Mouse (Mus musculus) heart, embryonic 12.5 days (tissue): ENCODE measurements around the gene Iqgap1. TPM values are rescaled to one million over a fixed set of nuclear protein-coding genes. Genes with fewer than 3 reads are reported as not detected.
A peak's percentile ranks its signal among the peaks of the same experiment; 100 is the strongest.

ENCODE experiments used
- ATAC-seq: fragments of 200-750 bp; cut with Nextera tagmentation; 2 replicates; pipeline ENCODE4 v1.8.0; 2017; ENCODE audit warnings: moderate TSS enrichment, moderate library complexity; ENCODE audit not compliant: insufficient number of reproducible peaks, low FRiP score
- H3K27ac ChIP-seq: fragments of 300-500 bp; sonication (generic); 2 replicates; pipeline ENCODE4 v1.5.1; 2016; ENCODE audit warnings: mild to moderate bottlenecking, moderate library complexity; ENCODE audit not compliant: poor library complexity, severe bottlenecking
- H3K27me3 ChIP-seq: fragments of 300-500 bp; sonication (generic); replicated peaks from 2 replicates; pipeline ENCODE4 v1.6.1; 2016; ENCODE audit warnings: mild to moderate bottlenecking, moderate library complexity
- H3K36me3 ChIP-seq: fragments of 300-500 bp; sonication (generic); 2 replicates; pipeline ENCODE4 v1.6.1; 2016; ENCODE audit warnings: mild to moderate bottlenecking, moderate library complexity
- H3K4me1 ChIP-seq: fragments of 300-500 bp; sonication (generic); replicated peaks from 2 replicates; pipeline ENCODE4 v1.6.1; 2016; ENCODE audit warnings: mild to moderate bottlenecking
- H3K4me2 ChIP-seq: fragments of 300-500 bp; sonication (generic); 2 replicates; pipeline ENCODE4 v1.6.1; 2016; ENCODE audit warnings: mild to moderate bottlenecking, moderate library complexity
- H3K4me3 ChIP-seq: fragments of 300-500 bp; sonication (generic); 2 replicates; pipeline ENCODE4 v1.5.1; 2016; ENCODE audit warnings: mild to moderate bottlenecking
- H3K9ac ChIP-seq: fragments of 300-500 bp; sonication (generic); 2 replicates; pipeline ENCODE4 v1.6.1; 2016; ENCODE audit warnings: mild to moderate bottlenecking, moderate library complexity
- H3K9me3 ChIP-seq: fragments of 300-500 bp; sonication (generic); replicated peaks from 2 replicates; pipeline ENCODE4 v1.6.1; 2016; ENCODE audit warnings: mild to moderate bottlenecking, moderate library complexity
- WGBS: fragments of 180-500 bp; shearing (Covaris S2); methylation state at CpG from one replicate; pipeline ENCODE4 v1.1.7; 2016; 5-methylcytosine and 5-hydroxymethylcytosine counted together
- polyA plus RNA-seq: library from polyadenylated mRNA; unstranded; fragments of >200 nt; fragmentation: Nextera tagmentation; extraction: Ambion mirVana; gene quantifications from 2 replicates; pipeline ENCODE4 v1.2.1, GENCODE M21; 2016

The Iqgap1 gene
- polyA plus RNA-seq, 1 experiment from 2014 or later: 41.3 TPM

- no peaks in the 10 kb centered on the region for H3K27me3 ChIP-seq
- H3K9ac ChIP-seq: no peak overlapping the region; the same call in 1 of the 2 replicates
- no peak overlapping the region; the same call in 1 of the 2 replicates for H3K4me2 ChIP-seq
- 0 out of 2 replicates have a peak, but pooled peaks have one; percentile 16 for ATAC-seq
- H3K27ac ChIP-seq: peak overlapping the region; percentile 77
- H3K4me1 ChIP-seq: peaks cover 69% of the 10 kb centered on the region
- no peaks in the 10 kb centered on the region for H3K9me3 ChIP-seq
- no peaks in the 10 kb centered on the region for H3K36me3 ChIP-seq
- H3K4me3 ChIP-seq: no peak overlapping the region
- WGBS: 45% methylated on average over 9 of the region's 9 CpGs
These were observed 44.2 kb downstream of the Iqgap1 start for GRCm38 (mm10) chr7:80781444-80782120.

- Histone ChIP-seq H3K9ac (peak overlapping the region; percentile 41; the same call in 1 of the 2 replicates), H3K27ac (peak overlapping the region; percentile 60), H3K4me1 (peaks cover 67% of the 10 kb centered on the region), H3K27me3 (no peaks in the 10 kb centered on the region), H3K9me3 (no peaks in the 10 kb centered on the region), H3K4me3 (no peak overlapping the region), H3K4me2 (no peak overlapping the region), H3K36me3 (no peaks in the 10 kb centered on the region)
- no peak for ATAC-seq
- WGBS: 61% methylated on average over 12 of the region's 12 CpGs
These were observed 46.7 kb downstream of the Iqgap1 start for GRCm38 (mm10) chr7:80778958-80779669.

DNA sequence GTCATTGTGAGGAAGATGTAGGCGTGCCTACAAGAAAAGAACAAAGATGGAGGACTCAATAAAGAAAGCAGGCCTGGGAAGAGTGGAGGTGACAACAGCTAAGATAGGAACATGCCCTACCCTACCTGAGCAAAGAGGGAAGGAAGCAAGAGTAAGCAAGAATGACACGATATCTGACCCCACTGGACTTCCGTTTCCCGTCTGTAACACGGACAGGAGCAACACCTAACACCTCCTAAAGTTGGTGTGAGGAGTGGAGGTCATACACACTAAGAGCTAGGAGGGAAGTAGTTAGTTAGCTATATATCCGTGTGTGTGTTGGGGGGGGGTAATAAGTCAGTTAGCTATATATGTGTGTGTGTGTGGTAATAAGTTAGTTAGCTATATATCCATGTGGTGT, 47.4 kb downstream of the Iqgap1 start:
- peaks cover 65% of the 10 kb centered on the region for H3K4me1 ChIP-seq
- no peaks in the 10 kb centered on the region for H3K36me3 ChIP-seq
- H3K4me3 ChIP-seq: no peak overlapping the region
- H3K27ac ChIP-seq: no peak overlapping the region
- H3K27me3 ChIP-seq: no peaks in the 10 kb centered on the region
- no peak overlapping the region for H3K4me2 ChIP-seq
- H3K9ac ChIP-seq: no peak overlapping the region
- no peaks in the 10 kb centered on the region for H3K9me3 ChIP-seq
- ATAC-seq: no peak
- 87% methylated on average over 6 of the region's 6 CpGs for WGBS

- Histone ChIP-seq H3K36me3 (no peaks in the 10 kb centered on the region), H3K9ac (0 out of 2 replicates have a peak overlapping the region, but pooled peaks have one; percentile 4), H3K4me3 (no peak overlapping the region), H3K4me2 (no peak overlapping the region), H3K9me3 (no peaks in the 10 kb centered on the region), H3K4me1 (peaks cover 59% of the 10 kb centered on the region), H3K27ac (peak overlapping the region; percentile 58), H3K27me3 (no peaks in the 10 kb centered on the region)
- 35% methylated on average over 8 of the region's 8 CpGs for WGBS
- ATAC-seq: no peak
These were observed 48.6 kb downstream of the Iqgap1 start for GRCm38 (mm10) chr7:80777151-80777550.

- Histone ChIP-seq H3K36me3 (no peaks in the 10 kb centered on the region), H3K4me2 (no peak overlapping the region), H3K9ac (no peak overlapping the region), H3K4me3 (no peak overlapping the region), H3K27me3 (no peaks in the 10 kb centered on the region), H3K27ac (no peak overlapping the region), H3K4me1 (peaks cover 49% of the 10 kb centered on the region), H3K9me3 (no peaks in the 10 kb centered on the region)
- WGBS: 91% methylated on average over 3 of the region's 3 CpGs
- no peak for ATAC-seq
These were observed 49.7 kb downstream of the Iqgap1 start for GRCm38 (mm10) chr7:80776090-80776489.

DNA sequence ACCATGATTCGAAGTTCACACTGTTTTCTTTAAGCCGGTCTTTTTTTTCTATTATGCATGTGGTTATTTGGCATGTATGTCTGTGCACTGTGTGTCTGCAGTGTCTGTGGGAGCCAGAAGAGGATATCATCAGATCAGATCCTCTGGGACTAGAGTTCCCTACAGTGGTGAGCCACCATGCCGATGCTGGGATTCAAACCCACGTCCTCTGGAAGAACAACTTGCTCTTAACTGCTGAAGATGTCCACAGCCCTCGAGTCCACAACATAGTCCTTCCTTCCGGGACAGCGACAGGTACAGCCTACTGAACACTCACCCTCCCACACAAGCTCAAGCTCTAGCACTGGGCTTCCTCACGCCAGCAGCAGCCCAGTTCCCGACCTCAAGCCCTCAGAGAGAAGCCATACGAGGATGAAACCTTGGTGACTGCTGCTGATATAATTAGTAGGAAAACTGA, 50.3 kb downstream of the Iqgap1 start:
- ATAC-seq: no peak
- Histone ChIP-seq H3K4me2 (no peak overlapping the region), H3K36me3 (no peaks in the 10 kb centered on the region), H3K4me1 (peaks cover 47% of the 10 kb centered on the region), H3K4me3 (no peak overlapping the region), H3K9ac (no peak overlapping the region), H3K27ac (no peak overlapping the region), H3K27me3 (no peaks in the 10 kb centered on the region), H3K9me3 (no peaks in the 10 kb centered on the region)
- 78% methylated on average over 10 of the region's 10 CpGs for WGBS

DNA sequence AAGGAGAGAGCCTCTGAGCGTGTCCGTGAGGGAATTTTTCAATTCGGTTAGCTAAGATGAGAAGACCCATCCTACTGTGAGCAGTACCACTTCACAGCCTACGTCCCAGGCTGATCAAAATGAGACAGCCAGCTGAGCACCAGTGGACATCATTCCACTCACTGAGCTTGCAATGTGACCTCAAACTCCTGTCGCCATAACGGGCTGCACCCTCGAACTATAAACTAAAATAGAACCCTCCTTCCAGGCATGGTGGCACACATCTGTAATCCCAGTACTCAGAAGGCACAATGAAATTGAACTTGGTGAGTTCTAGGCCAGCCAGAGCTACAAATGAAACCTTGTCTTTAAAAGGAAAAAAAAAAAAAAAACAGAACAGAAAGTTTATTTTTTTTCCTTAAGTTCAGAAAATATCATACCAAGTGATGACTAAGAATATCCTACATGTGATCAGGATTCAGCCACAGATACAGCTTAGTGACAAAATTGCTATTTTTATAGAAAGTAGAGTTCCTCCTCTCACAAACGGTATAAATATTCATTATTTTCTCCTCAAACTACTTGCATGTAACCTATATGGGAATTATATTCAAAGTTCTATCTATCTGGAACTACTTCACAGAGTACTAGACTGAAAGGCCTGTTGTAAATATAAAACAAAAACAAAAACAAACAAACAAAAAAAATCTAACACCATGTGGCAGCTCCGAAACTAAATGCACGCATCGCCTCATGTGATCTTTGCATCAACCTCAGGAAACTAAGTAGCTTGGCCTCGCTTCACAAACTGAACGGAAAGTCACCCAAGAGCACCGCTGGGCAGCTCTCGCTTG, 50.9 kb downstream of the Iqgap1 start:
- 0 out of 2 replicates have a peak overlapping the region, but pooled peaks have one; percentile 14 for H3K4me2 ChIP-seq
- peaks cover 54% of the 10 kb centered on the region for H3K4me1 ChIP-seq
- no peaks in the 10 kb centered on the region for H3K36me3 ChIP-seq
- ATAC-seq: no peak
- H3K9me3 ChIP-seq: no peaks in the 10 kb centered on the region
- H3K4me3 ChIP-seq: no peak overlapping the region
- H3K27ac ChIP-seq: peak overlapping the region; percentile 50
- H3K27me3 ChIP-seq: no peaks in the 10 kb centered on the region
- no peak overlapping the region for H3K9ac ChIP-seq
- 83% methylated on average over 15 of the region's 15 CpGs for WGBS

DNA sequence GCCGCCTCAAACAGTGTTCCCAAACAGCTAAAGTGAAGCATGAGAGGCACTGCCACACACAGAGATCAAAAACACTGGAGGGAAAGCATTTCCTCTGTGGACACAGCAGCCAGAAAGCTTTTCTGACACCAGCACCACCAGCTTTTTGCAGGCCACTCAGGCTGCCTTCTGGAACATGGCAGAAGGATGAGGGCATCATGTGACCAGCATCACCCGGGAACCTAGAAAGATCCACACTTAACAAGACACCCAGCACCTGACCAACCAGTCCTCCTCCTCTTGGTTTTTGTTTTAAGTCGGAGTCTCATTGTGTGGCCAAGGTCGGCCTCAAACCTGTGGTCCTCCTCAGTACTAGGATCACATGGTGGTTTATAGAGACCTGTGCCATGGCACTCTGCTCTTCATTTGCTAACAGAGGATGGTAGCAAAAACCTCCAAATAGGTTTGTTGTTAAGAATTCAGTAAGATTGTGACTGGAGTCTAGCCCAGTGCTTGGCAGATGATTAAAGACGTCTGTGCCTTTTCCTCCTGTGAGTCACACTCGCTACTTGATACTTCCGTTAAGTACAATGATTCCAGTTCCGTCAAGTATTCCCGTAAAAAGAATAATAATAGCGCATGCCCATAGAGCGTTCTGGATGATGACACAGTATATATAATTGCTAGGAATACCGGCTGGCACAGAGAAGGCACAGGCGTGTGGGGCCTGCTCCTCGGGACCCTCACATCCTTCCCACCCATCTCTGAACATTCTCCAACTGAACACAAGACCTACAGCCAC, 51.8 kb downstream of the Iqgap1 start:
- no peaks in the 10 kb centered on the region for H3K27me3 ChIP-seq
- H3K4me3 ChIP-seq: no peak overlapping the region
- no peaks in the 10 kb centered on the region for H3K9me3 ChIP-seq
- H3K4me1 ChIP-seq: peaks cover 53% of the 10 kb centered on the region
- WGBS: 62% methylated on average over 14 of the region's 14 CpGs
- peak; percentile 46; the same call in 1 of the 2 replicates for ATAC-seq
- H3K36me3 ChIP-seq: no peaks in the 10 kb centered on the region
- 0 out of 2 replicates have a peak overlapping the region, but pooled peaks have one; percentile 14 for H3K4me2 ChIP-seq
- H3K27ac ChIP-seq: peak overlapping the region; percentile 50
- H3K9ac ChIP-seq: no peak overlapping the region

DNA sequence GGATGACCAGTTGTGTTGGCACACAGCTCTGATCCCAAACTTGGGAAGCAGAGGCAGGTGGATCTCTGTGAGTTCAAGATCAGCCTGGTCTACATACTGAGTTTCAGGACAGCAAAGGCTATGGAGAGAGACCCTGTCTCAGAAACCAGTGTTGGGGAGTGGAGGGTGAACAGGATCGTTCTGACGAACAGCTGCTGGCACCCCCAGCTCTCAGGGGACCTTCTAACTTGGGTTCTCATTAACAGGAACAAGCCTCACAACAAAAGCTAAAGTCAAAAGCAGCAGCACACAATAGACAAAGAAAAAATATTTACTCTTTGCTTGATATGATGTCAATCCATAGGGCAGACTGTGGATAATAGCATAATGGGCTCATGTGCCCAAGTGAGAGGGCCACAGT, 55.3 kb downstream of the Iqgap1 start:
- ATAC-seq: no peak
- peaks cover 51% of the 10 kb centered on the region for H3K4me1 ChIP-seq
- WGBS: 91% methylated on average over 2 of the region's 2 CpGs

GRCm38 (mm10) chr7:80766861-80767312, 58.9 kb downstream of the Iqgap1 start:
- Histone ChIP-seq H3K9me3 (no peaks in the 10 kb centered on the region), H3K4me2 (no peak overlapping the region), H3K9ac (no peak overlapping the region), H3K27ac (no peak overlapping the region), H3K4me1 (peaks cover 56% of the 10 kb centered on the region), H3K27me3 (no peaks in the 10 kb centered on the region), H3K4me3 (no peak overlapping the region), H3K36me3 (peaks cover 27% of the 10 kb centered on the region)
- WGBS: 83% methylated on average over 11 of the region's 11 CpGs
- ATAC-seq: no peak

More for the DNA sequence above, 55.3 kb downstream of the Iqgap1 start:
- no peak overlapping the region; the same call in 1 of the 2 replicates for H3K27ac ChIP-seq
- H3K27me3 ChIP-seq: no peaks in the 10 kb centered on the region
- no peak overlapping the region for H3K4me2 ChIP-seq
- H3K36me3 ChIP-seq: peaks cover 16% of the 10 kb centered on the region
- no peak overlapping the region for H3K4me3 ChIP-seq
- no peak overlapping the region for H3K9ac ChIP-seq
- H3K9me3 ChIP-seq: no peaks in the 10 kb centered on the region
